Mouse (Mus musculus) liver, embryonic 14.5 days (tissue): ENCODE measurements around the gene Usp47. TPM values are rescaled to one million over a fixed set of nuclear protein-coding genes. Genes with fewer than 3 reads are reported as not detected.

ENCODE experiments used
- ATAC-seq: fragments of 200-750 bp; cut with Nextera tagmentation; 2 replicates; pipeline ENCODE4 v1.8.0; 2017; ENCODE audit warnings: moderate number of reproducible peaks, mild to moderate bottlenecking, moderate library complexity; ENCODE audit not compliant: insufficient read depth
- DNase-seq, 3 experiments: peaks; one replicate each; pipeline ENCODE4 v3.0.0-alpha.2; 2012 to 2013; ENCODE audit warnings: low read depth in 3 of 3, low spot score in 3 of 3
- H3K27ac ChIP-seq: fragments of 300-500 bp; sonication (generic); 2 replicates; pipeline ENCODE4 v1.5.1; 2014; ENCODE audit warnings: moderate library complexity, mild to moderate bottlenecking, control low read depth, inconsistent platforms
- H3K27me3 ChIP-seq: fragments of 300-500 bp; sonication (generic); 2 replicates; pipeline ENCODE4 v1.6.1; 2014; ENCODE audit warnings: mild to moderate bottlenecking, low read length, moderate library complexity; ENCODE audit not compliant: control insufficient read depth, insufficient read depth
- H3K36me3 ChIP-seq: fragments of 300-500 bp; sonication (generic); replicated peaks from 2 replicates; pipeline ENCODE4 v1.6.1; 2014; ENCODE audit warnings: low read depth; ENCODE audit not compliant: control insufficient read depth, insufficient read depth
- H3K4me1 ChIP-seq, 2 experiments: fragments of 200-500 bp in 1 of 2; fragments of 300-500 bp in 1 of 2; sonication (generic) in 1 of 2; replicated peaks; 2 replicates each; pipeline ENCODE4 v1.6.1; 2012 to 2014; ENCODE audit warnings: antibody characterized with exemption in 1 of 2, inconsistent platforms in 1 of 2, low read length in 1 of 2; ENCODE audit not compliant: control insufficient read depth in 2 of 2, insufficient read depth in 2 of 2
- H3K4me2 ChIP-seq: fragments of 300-500 bp; sonication (generic); 2 replicates; pipeline ENCODE4 v1.6.1; 2014; ENCODE audit warnings: low read depth, mild to moderate bottlenecking, control low read depth, moderate library complexity
- H3K4me3 ChIP-seq, 2 experiments: fragments of 200-500 bp in 1 of 2; fragments of 300-500 bp in 1 of 2; sonication (generic) in 1 of 2; 2 replicates each; pipeline ENCODE4 v1.5.1; 2012 to 2014; ENCODE audit warnings: low read depth in 2 of 2, low read length in 2 of 2, mild to moderate bottlenecking in 2 of 2, control low read depth in 1 of 2, inconsistent platforms in 1 of 2, moderate library complexity in 1 of 2; ENCODE audit not compliant: insufficient read depth in 1 of 2
- H3K9ac ChIP-seq: fragments of 300-500 bp; sonication (generic); replicated peaks from 2 replicates; pipeline ENCODE4 v1.6.1; 2014; ENCODE audit warnings: mild to moderate bottlenecking, control low read depth, moderate library complexity
- H3K9me3 ChIP-seq: fragments of 300-500 bp; sonication (generic); 2 replicates; pipeline ENCODE4 v1.6.1; 2016; ENCODE audit warnings: low read length, mixed read lengths; ENCODE audit not compliant: control insufficient read depth
- CTCF ChIP-seq: IDR thresholded peaks from 2 replicates; pipeline ENCODE4 v1.5.1; 2016; ENCODE audit warnings: antibody characterized with exemption, low read depth, control low read depth
- EP300 ChIP-seq: IDR thresholded peaks from 2 replicates; pipeline ENCODE4 v1.6.1; 2016; ENCODE audit warnings: antibody characterized with exemption, low read depth
- WGBS: fragments of 180-500 bp; shearing (Covaris S2); extraction: QIAGEN DNeasy Blood & Tissue Kit; methylation state at CpG from one replicate; pipeline ENCODE4 v1.1.7; 2014; ENCODE audit not compliant: insufficient replicate concordance; 5-methylcytosine and 5-hydroxymethylcytosine counted together
- polyA plus RNA-seq, 2 experiments: library from polyadenylated mRNA; depleted of rRNA in 1 of 2; stranded (reverse) in 1 of 2; unstranded in 1 of 2; fragments of >200 nt; fragmentation: Nextera tagmentation in 1 of 2; extraction: Ambion mirVana in 1 of 2; gene quantifications; 2 replicates each; pipeline versions ENCODE4 v1.2.1 to v1.2.3; 2012 to 2014

Gene Usp47
- polyA plus RNA-seq (2012; rRNA removed) (6.6 and 11.4 TPM in 2 replicates), polyA plus RNA-seq (2014; fragmentation: Nextera tagmentation; extraction: Ambion mirVana) (20.3 and 20.9 TPM in 2 replicates)

- peak within 1 kb of the TSS; percentile 78 for H3K4me2 ChIP-seq
- no peaks in the 10 kb centered on the region for H3K36me3 ChIP-seq
- TF ChIP-seq EP300 (peak; percentile 50), CTCF (peak; percentile 84)
- no peaks in the 10 kb centered on the region for H3K27me3 ChIP-seq
- no peaks in the 10 kb centered on the region for H3K9me3 ChIP-seq
- peak; percentile 55 to 65 (median 65) for DNase-seq
- ATAC-seq, result peak; percentile 78
- peak within 1 kb of the TSS; percentile 85 to 96 for H3K4me3 ChIP-seq
- under 1% methylated on average over 52 of the region's 54 CpGs for WGBS
- peaks cover 10 to 20% of the 10 kb centered on the region in 2 experiments for H3K4me1 ChIP-seq
- peak within 1 kb of the TSS; percentile 86 for H3K9ac ChIP-seq
- H3K27ac ChIP-seq, result peak within 1 kb of the TSS; percentile 68
Measured at GRCm38 (mm10) chr7:112023150-112023600, at the start of gene Usp47. Usp47 (plus strand) TSS chr7:112023504.

DNA sequence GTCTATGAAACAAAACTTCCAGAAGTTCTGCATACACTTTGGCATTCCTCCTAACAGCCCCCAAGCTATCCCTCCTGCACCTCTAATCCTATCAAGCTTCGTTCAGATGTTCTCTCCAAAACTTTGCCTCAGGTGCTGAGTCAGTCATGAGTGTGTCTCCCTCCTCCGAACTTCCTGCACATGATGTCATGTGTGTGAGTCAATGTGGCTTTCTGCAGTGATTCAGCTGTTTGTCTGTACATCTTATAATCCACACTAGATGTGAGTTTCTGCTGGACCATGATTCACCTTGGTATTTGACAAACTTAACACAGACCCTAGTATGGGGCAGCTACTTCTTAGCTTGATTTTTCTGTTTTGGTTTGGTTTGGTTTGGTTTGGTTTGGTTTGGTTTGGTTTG, 46.9 kb upstream of the Usp47 start:
- WGBS, result 29% methylated on average over 2 of the region's 2 CpGs
- H3K4me3 ChIP-seq, result no peak overlapping the region
- no peak overlapping the region for H3K27ac ChIP-seq
- H3K4me1 ChIP-seq, result no peaks in the 10 kb centered on the region
- H3K36me3 ChIP-seq, result no peaks in the 10 kb centered on the region
- DNase-seq (no peak), ATAC-seq (no peak)
- no peak overlapping the region for H3K4me2 ChIP-seq
- H3K9ac ChIP-seq, result no peak overlapping the region
- H3K27me3 ChIP-seq, result no peaks in the 10 kb centered on the region
- TF ChIP-seq EP300 (no peak), CTCF (no peak)
- no peaks in the 10 kb centered on the region for H3K9me3 ChIP-seq

GRCm38 (mm10) chr7:111977871-111978270, 45.4 kb upstream of the Usp47 start:
- Histone ChIP-seq H3K4me2 (no peak overlapping the region), H3K27ac (no peak overlapping the region), H3K27me3 (no peaks in the 10 kb centered on the region), H3K9me3 (no peaks in the 10 kb centered on the region), H3K36me3 (no peaks in the 10 kb centered on the region), H3K4me1 (no peaks in the 10 kb centered on the region), H3K4me3 (no peak overlapping the region), H3K9ac (no peak overlapping the region)
- ATAC-seq, result no peak
- TF ChIP-seq EP300, result no peak
- no peak for TF ChIP-seq CTCF
- no peak for DNase-seq
- 44% methylated on average over 3 of the region's 3 CpGs for WGBS

DNA sequence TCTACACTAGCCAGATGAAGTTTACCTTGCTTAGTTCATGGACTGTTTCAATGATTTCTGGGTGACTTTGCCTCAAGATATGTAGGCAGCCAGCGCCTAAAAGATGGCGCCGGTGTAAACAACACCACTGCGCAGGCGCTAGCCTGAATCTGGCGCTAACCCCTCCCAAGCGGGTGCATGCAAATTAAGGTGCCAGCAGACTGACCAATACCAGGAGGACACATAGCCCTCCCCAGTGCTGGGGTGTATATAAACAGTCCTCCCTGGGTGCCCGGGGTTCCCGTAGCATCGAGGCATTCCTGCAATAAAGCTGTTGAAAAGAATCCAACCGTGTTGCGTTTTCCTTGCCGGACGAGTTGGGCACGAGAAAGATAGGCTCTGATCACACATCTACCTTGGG, 41.0 kb upstream of the Usp47 start:
- ATAC-seq (no peak), DNase-seq (no peak)
- Histone ChIP-seq H3K9ac (no peak overlapping the region), H3K36me3 (no peaks in the 10 kb centered on the region), H3K4me3 (no peak overlapping the region), H3K9me3 (no peaks in the 10 kb centered on the region), H3K27me3 (no peaks in the 10 kb centered on the region), H3K27ac (no peak overlapping the region), H3K4me2 (no peak overlapping the region), H3K4me1 (no peaks in the 10 kb centered on the region)
- WGBS, result 88% methylated on average over 15 of the region's 15 CpGs
- TF ChIP-seq EP300 (no peak), CTCF (no peak)

- DNase-seq (no peak), ATAC-seq (no peak)
- no peaks in the 10 kb centered on the region for H3K27me3 ChIP-seq
- no peak overlapping the region for H3K27ac ChIP-seq
- no peaks in the 10 kb centered on the region for H3K4me1 ChIP-seq
- TF ChIP-seq EP300, result no peak
- no peak for TF ChIP-seq CTCF
- H3K9ac ChIP-seq, result no peak overlapping the region
- H3K4me3 ChIP-seq, result no peak overlapping the region
- no peak overlapping the region for H3K4me2 ChIP-seq
- H3K9me3 ChIP-seq, result no peaks in the 10 kb centered on the region
- 76% methylated on average over 3 of the region's 3 CpGs for WGBS
- H3K36me3 ChIP-seq, result no peaks in the 10 kb centered on the region
Measured at GRCm38 (mm10) chr7:111984530-111984929, 38.8 kb upstream of the Usp47 start.
